Mouse (Mus musculus): Measurements from ENCODE around the gene Mrpl27. TPM values are rescaled to one million over a fixed set of nuclear protein-coding genes. Genes with fewer than 3 reads are reported as not detected.

The Mrpl27 gene
- total RNA-seq (2014; rRNA removed; ENCODE audit: low replicate concordance) (45.2 and 63.8 TPM in 2 replicates), polyA plus RNA-seq (2015; fragmentation: Nextera tagmentation; extraction: Ambion mirVana) (167 and 170 TPM in 2 replicates)

DNA sequence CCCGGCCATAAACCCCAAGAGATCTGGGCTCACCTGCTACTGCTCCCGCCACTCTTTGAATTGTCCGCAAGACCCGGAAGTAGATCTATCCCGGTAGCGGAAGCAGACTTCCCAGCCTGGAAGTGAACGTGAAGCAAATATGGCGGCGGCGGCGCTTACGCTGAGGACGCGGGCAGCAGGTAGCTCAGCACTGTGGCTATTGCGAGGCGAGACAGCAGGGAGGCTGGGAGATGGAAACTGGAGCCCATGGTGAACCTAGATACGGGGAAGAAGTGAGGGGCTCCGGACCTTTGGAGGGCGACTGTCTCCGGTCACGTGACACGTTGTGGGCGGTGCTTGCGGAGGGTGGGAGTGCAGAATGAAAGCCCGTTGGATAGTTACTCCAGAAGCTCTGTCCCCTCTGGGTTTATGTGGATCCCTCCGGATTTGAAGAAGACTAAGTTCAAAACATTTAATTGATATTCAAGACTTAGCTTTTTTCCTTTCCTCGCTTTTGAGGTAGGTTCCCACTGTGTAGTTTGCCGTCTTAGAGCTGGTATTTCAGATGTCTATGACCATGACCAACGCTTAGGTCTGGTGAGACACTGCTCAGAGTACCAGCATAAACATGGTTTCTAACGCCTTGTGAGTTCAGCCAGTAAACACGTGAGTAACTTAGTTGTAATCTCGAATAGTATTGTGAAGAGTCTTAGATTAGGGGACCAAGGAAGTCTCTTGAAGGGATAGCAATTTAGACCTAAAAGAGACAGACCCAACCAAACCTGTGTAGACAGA lies at the start of gene Mrpl27, which contains the start of gene Eme1:
TSS of gene Mrpl27 (plus strand) at position 105 of the 774 bp plus-strand sequence.
TSS of gene Eme1 (minus strand) at position 302 of the 774 bp plus-strand sequence.
- H3K9me3 ChIP-seq (replicated peaks; ENCODE audit: control insufficient read depth, low read length), result no peaks in the 10 kb centered on the region
- peaks cover 21% of the 10 kb centered on the region for H3K36me3 ChIP-seq (replicated peaks; ENCODE audit: control insufficient read depth, insufficient read depth, low read length)
- H3K4me3 ChIP-seq (ENCODE audit: low read depth, low read length), result peak within 1 kb of the TSS; percentile 77
- peaks cover 14% of the 10 kb centered on the region for H3K4me1 ChIP-seq (ENCODE audit: control insufficient read depth, insufficient read depth)
- H3K27ac ChIP-seq (ENCODE audit: low read depth), result peak within 1 kb of the TSS; percentile 93
- H3K4me2 ChIP-seq (ENCODE audit: low read depth, low read length), result peak within 1 kb of the TSS; percentile 89
- H3K27me3 ChIP-seq (ENCODE audit: control insufficient read depth, insufficient read depth, low read length), result no peaks in the 10 kb centered on the region
- peak; percentile 89 for ATAC-seq (ENCODE audit: insufficient read depth, low read depth)
- under 1% methylated on average over 32 of the region's 32 CpGs for WGBS
- peak; percentile 79 for DNase-seq (ENCODE audit: low spot score)
- TF ChIP-seq CTCF (IDR thresholded peaks at IDR 0.05; ENCODE audit: low read depth) (no peak), EP300 (IDR thresholded peaks at IDR 0.05; ENCODE audit: low read depth) (peak; percentile 60; the same call in 1 of the 2 replicates)
- peak within 1 kb of the TSS; percentile 69 for H3K9ac ChIP-seq (replicated peaks; ENCODE audit: low read depth, low read length)

DNA sequence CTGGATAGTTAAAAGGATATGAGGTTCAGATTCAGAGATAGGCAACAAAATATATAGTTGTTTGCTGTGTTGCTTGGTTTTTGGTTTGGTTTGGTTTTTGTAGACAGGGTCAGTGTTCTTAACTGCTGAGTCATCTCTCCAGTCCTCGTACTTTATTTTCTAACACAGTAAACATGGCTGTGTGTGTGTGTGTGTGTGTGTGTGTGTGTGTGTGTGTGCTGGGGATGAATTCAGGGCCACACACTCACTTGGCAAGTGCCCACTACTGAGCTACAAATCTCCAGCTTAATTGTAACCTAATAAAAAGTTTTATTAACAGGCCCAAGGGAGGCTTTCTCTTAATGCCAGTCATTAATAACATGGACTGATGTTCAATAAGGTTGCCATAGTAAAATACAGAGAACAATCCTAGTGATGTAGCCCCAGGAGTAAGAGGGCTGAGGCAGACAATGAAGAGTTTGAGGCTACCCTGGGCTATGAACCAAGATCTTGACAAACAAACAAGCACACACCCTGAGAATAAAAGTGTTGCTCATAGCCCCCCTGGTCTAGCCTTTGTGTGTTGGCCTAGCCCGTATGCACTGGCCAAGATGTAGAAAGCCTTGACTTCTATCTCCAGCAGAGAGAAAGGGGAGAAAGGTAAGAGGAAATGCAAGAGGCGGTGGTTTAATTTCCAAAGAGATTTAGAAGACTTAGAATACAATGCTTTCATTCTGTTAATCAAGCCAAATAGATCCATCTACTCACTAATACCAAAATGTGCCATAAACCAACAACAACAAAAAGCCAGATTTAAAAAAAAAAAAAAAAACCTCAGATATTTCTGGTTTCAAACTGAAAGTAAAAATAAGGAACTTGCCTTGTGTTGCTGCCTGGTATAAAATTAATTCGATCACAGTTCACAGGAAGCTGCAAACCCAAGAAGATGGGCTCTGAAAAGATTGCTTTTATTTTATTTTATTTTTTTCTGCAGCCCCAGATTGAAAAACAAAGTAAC lies 42.5 kb upstream of the Mrpl27 start:
- H3K27me3 ChIP-seq (ENCODE audit: control insufficient read depth, insufficient read depth, low read length), result no peaks in the 10 kb centered on the region
- DNase-seq (ENCODE audit: low spot score) (no peak), ATAC-seq (ENCODE audit: insufficient read depth, low read depth) (no peak)
- no peaks in the 10 kb centered on the region for H3K4me1 ChIP-seq (ENCODE audit: control insufficient read depth, insufficient read depth)
- H3K36me3 ChIP-seq (replicated peaks; ENCODE audit: control insufficient read depth, insufficient read depth, low read length), result no peaks in the 10 kb centered on the region
- TF ChIP-seq EP300 (IDR thresholded peaks at IDR 0.05; ENCODE audit: low read depth), result no peak
- no peak for TF ChIP-seq CTCF (IDR thresholded peaks at IDR 0.05; ENCODE audit: low read depth)
- no peaks in the 10 kb centered on the region for H3K9me3 ChIP-seq (replicated peaks; ENCODE audit: control insufficient read depth, low read length)
- no peak overlapping the region for H3K4me2 ChIP-seq (ENCODE audit: low read depth, low read length)
- no peak overlapping the region for H3K4me3 ChIP-seq (ENCODE audit: low read depth, low read length)
- H3K9ac ChIP-seq (replicated peaks; ENCODE audit: low read depth, low read length), result no peak overlapping the region
- 74% methylated on average over 4 of the region's 4 CpGs for WGBS
- no peak overlapping the region for H3K27ac ChIP-seq (ENCODE audit: low read depth)

DNA sequence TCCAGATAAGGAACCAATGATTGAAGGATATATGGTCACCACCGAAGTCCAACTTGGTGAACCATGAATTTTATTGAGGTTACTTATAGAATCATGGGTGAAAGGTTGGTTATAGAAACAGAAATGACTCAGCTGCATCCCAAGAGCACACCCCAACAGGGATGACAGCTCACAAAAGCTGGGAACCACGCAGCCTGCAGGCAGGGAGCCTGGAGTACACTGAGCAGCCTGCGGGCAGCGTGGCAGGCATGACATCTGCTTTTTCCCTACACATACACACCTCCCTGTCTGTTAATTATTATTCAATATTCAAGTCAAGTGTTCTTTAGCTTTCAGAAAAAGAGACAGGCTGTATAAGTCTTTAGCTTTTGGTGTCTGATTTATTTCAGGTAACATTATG lies 39.0 kb upstream of the Mrpl27 start:
- TF ChIP-seq CTCF (IDR thresholded peaks at IDR 0.05; ENCODE audit: low read depth) (no peak), EP300 (IDR thresholded peaks at IDR 0.05; ENCODE audit: low read depth) (no peak)
- no peaks in the 10 kb centered on the region for H3K36me3 ChIP-seq (replicated peaks; ENCODE audit: control insufficient read depth, insufficient read depth, low read length)
- H3K27ac ChIP-seq (ENCODE audit: low read depth), result no peak overlapping the region
- no peak overlapping the region for H3K4me2 ChIP-seq (ENCODE audit: low read depth, low read length)
- ATAC-seq (ENCODE audit: insufficient read depth, low read depth) (no peak), DNase-seq (ENCODE audit: low spot score) (no peak)
- H3K9ac ChIP-seq (replicated peaks; ENCODE audit: low read depth, low read length), result no peak overlapping the region
- no peaks in the 10 kb centered on the region for H3K9me3 ChIP-seq (replicated peaks; ENCODE audit: control insufficient read depth, low read length)
- H3K4me1 ChIP-seq (ENCODE audit: control insufficient read depth, insufficient read depth), result no peaks in the 10 kb centered on the region
- H3K4me3 ChIP-seq (ENCODE audit: low read depth, low read length), result no peak overlapping the region
- no peaks in the 10 kb centered on the region for H3K27me3 ChIP-seq (ENCODE audit: control insufficient read depth, insufficient read depth, low read length)
- WGBS, result 77% methylated on average over 4 of the region's 4 CpGs

DNA sequence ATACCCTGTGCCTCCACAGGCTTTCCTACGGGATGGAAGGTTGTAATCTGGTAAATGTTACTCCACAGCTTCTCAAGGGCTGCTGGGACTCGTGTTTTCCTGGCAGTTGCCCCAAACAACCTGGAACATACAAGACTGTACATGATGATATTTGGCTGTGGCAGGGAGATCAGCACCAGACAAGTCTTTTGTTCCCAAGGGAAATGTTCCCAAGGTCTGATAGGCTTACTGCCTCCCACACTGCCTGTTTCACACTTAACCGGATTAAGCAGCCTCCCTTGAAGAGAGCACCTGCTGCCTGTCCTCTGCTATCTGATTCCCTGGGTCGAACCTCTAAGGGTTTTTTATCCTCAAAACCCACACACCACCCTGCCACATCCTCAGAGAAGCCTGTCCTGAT lies 38.1 kb upstream of the Mrpl27 start:
- TF ChIP-seq EP300 (IDR thresholded peaks at IDR 0.05; ENCODE audit: low read depth) (no peak), CTCF (IDR thresholded peaks at IDR 0.05; ENCODE audit: low read depth) (no peak)
- H3K4me2 ChIP-seq (ENCODE audit: low read depth, low read length), result no peak overlapping the region
- no peak overlapping the region for H3K9ac ChIP-seq (replicated peaks; ENCODE audit: low read depth, low read length)
- no peaks in the 10 kb centered on the region for H3K36me3 ChIP-seq (replicated peaks; ENCODE audit: control insufficient read depth, insufficient read depth, low read length)
- no peaks in the 10 kb centered on the region for H3K9me3 ChIP-seq (replicated peaks; ENCODE audit: control insufficient read depth, low read length)
- ATAC-seq (ENCODE audit: insufficient read depth, low read depth) (no peak), DNase-seq (ENCODE audit: low spot score) (no peak)
- 10% methylated on average over 4 of the region's 4 CpGs for WGBS
- no peak overlapping the region for H3K4me3 ChIP-seq (ENCODE audit: low read depth, low read length)
- no peaks in the 10 kb centered on the region for H3K4me1 ChIP-seq (ENCODE audit: control insufficient read depth, insufficient read depth)
- no peaks in the 10 kb centered on the region for H3K27me3 ChIP-seq (ENCODE audit: control insufficient read depth, insufficient read depth, low read length)
- H3K27ac ChIP-seq (ENCODE audit: low read depth), result no peak overlapping the region

DNA sequence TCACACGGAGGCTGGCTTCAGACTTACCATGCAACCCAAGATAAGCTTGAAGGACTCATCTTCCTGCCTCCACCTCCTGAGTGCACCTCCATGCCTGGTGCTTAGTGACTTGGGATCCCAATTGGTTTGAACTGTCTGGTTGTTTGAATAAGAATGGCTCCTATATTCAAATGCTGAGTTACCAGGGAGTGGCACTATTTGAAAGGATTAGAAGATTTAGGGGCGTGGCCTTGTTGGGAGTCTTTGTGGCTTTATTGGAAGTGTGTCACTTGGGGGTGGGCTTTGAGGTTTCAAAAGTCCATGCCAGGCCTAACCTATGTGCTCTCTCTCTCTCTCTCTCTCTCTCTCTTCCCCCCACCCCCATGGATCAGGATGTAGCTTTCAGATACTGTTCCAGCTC lies 35.9 kb upstream of the Mrpl27 start:
- no peaks in the 10 kb centered on the region for H3K9me3 ChIP-seq (replicated peaks; ENCODE audit: control insufficient read depth, low read length)

More for the DNA sequence above, 35.9 kb upstream of the Mrpl27 start:
- WGBS, result 83% methylated on average over 2 of the region's 2 CpGs
- Histone ChIP-seq H3K9ac (replicated peaks; ENCODE audit: low read depth, low read length) (no peak overlapping the region), H3K4me2 (ENCODE audit: low read depth, low read length) (no peak overlapping the region), H3K27ac (ENCODE audit: low read depth) (no peak overlapping the region), H3K27me3 (ENCODE audit: control insufficient read depth, insufficient read depth, low read length) (no peaks in the 10 kb centered on the region), H3K4me3 (ENCODE audit: low read depth, low read length) (no peak overlapping the region), H3K4me1 (ENCODE audit: control insufficient read depth, insufficient read depth) (no peaks in the 10 kb centered on the region), H3K36me3 (replicated peaks; ENCODE audit: control insufficient read depth, insufficient read depth, low read length) (no peaks in the 10 kb centered on the region)
- TF ChIP-seq EP300 (IDR thresholded peaks at IDR 0.05; ENCODE audit: low read depth) (no peak), CTCF (IDR thresholded peaks at IDR 0.05; ENCODE audit: low read depth) (no peak)
- ATAC-seq (ENCODE audit: insufficient read depth, low read depth) (no peak), DNase-seq (ENCODE audit: low spot score) (no peak)
